19 mouse cellular contexts compared by ENCODE assay signal in genomic region chr13:94188200-94189086, GRCm38 (mm10).
DNase-seq lines count a peak whose midpoint lies in the region; ATAC-seq and TF ChIP-seq lines count a peak whose summit lies in the region.
"Had no signal": no experiment of that assay in that cellular context is flagged by ENCODE, and none has a peak within 500 bp of the region (broad histone marks: within the 10 kb centered on the region; RNA-seq: fewer than 3 reads in every experiment).

No protein-coding gene starts in this region.

- no peak; the same call in 1 of the 2 replicates for ATAC-seq in forebrain, embryonic 16.5 days
- 0 out of 2 replicates have a peak, but pooled peaks have one; percentile 24 for ATAC-seq in hindbrain, embryonic 16.5 days
- peak; percentile 71 for ATAC-seq in midbrain, embryonic 13.5 days
- ATAC-seq: activated CD4-positive, CD25-positive, alpha-beta regulatory T cell, adult 4 months; liver, postnatal 0 days had no signal

- peak; percentile 52 for DNase-seq in forebrain, embryonic 10.5 days (ENCODE audit: extremely low spot score, low spot score)
- peak; percentile 75 for DNase-seq in brain, embryonic 14.5 days (ENCODE audit: low read depth)
- DNase-seq in lung, postnatal 36 days: no peak
- no peak for DNase-seq in cerebellum, adult 11 months
- DNase-seq in B cell, adult 2 months: no peak
- DNase-seq: cerebellum, adult 8-10 months; gastrocnemius, postnatal 14 days; kidney, adult 18-20 months; kidney, postnatal 36 days; layer of hippocampus, postnatal 36 days; liver, postnatal 0 days; right cerebral cortex, postnatal 14 days; thymus, postnatal 36 days had no signal

- H3K27ac ChIP-seq in forebrain, embryonic 10.5 days: peak overlapping the region; percentile 66
- H3K27ac ChIP-seq in forebrain, embryonic 16.5 days (ENCODE audit: low read length): no peak overlapping the region
- peak overlapping the region; percentile 16; the same call in 1 of the 2 replicates for H3K27ac ChIP-seq in hindbrain, embryonic 16.5 days (ENCODE audit: low read depth, low read length)
- H3K27ac ChIP-seq in midbrain, embryonic 13.5 days: peak overlapping the region; percentile 25; the same call in 1 of the 2 replicates
- H3K27ac ChIP-seq: embryonic facial prominence, embryonic 15.5 days; heart, embryonic 10.5 days had no signal

- WGBS in forebrain, embryonic 10.5 days: 14% methylated on average over 10 of the region's 10 CpGs
- WGBS in forebrain, embryonic 16.5 days: 14% methylated on average over 10 of the region's 10 CpGs
- 35% methylated on average over 10 of the region's 10 CpGs for WGBS in hindbrain, embryonic 16.5 days
- WGBS in midbrain, embryonic 13.5 days: 10% methylated on average over 10 of the region's 10 CpGs

- H3K4me2 ChIP-seq in forebrain, embryonic 16.5 days (ENCODE audit: low read length): no peak overlapping the region
- H3K4me2 ChIP-seq in hindbrain, embryonic 16.5 days (ENCODE audit: low read length): no peak overlapping the region
- H3K4me2 ChIP-seq in midbrain, embryonic 13.5 days (replicated peaks): no peak overlapping the region
- H3K4me2 ChIP-seq: embryonic facial prominence, embryonic 15.5 days had no signal

- peaks cover 69% of the 10 kb centered on the region for H3K27me3 ChIP-seq in forebrain, embryonic 10.5 days (ENCODE audit: poor library complexity, severe bottlenecking)
- no peaks in the 10 kb centered on the region for H3K27me3 ChIP-seq in forebrain, embryonic 16.5 days (replicated peaks; ENCODE audit: control insufficient read depth, insufficient read depth, low read length)
- no peaks in the 10 kb centered on the region for H3K27me3 ChIP-seq in hindbrain, embryonic 16.5 days (replicated peaks; ENCODE audit: control insufficient read depth, insufficient read depth, low read length)
- H3K27me3 ChIP-seq in midbrain, embryonic 13.5 days: no peaks in the 10 kb centered on the region
- H3K27me3 ChIP-seq: embryonic facial prominence, embryonic 15.5 days had no signal

- no peak overlapping the region for H3K4me3 ChIP-seq in forebrain, embryonic 10.5 days
- no peak overlapping the region for H3K4me3 ChIP-seq in forebrain, embryonic 16.5 days (replicated peaks; ENCODE audit: low read length)
- H3K4me3 ChIP-seq in hindbrain, embryonic 16.5 days (ENCODE audit: low read length): no peak overlapping the region
- H3K4me3 ChIP-seq in midbrain, embryonic 13.5 days (replicated peaks): no peak overlapping the region
- H3K4me3 ChIP-seq: embryonic facial prominence, embryonic 15.5 days; heart, embryonic 10.5 days had no signal

- H3K9me3 ChIP-seq in forebrain, embryonic 10.5 days: no peaks in the 10 kb centered on the region
- no peaks in the 10 kb centered on the region for H3K9me3 ChIP-seq in forebrain, embryonic 16.5 days (ENCODE audit: control insufficient read depth, low read length)
- no peaks in the 10 kb centered on the region for H3K9me3 ChIP-seq in hindbrain, embryonic 16.5 days (ENCODE audit: control insufficient read depth, low read length)
- H3K9me3 ChIP-seq in midbrain, embryonic 13.5 days: no peaks in the 10 kb centered on the region
- H3K9me3 ChIP-seq: embryonic facial prominence, embryonic 15.5 days; heart, embryonic 10.5 days had no signal

- TF ChIP-seq CTCF in brain, embryonic 14.5 days (IDR thresholded peaks at IDR 0.05; ENCODE audit: borderline replicate concordance, extremely low read depth, insufficient read depth, insufficient read length): no peak

- no peak overlapping the region for H3K9ac ChIP-seq in forebrain, embryonic 16.5 days (replicated peaks; ENCODE audit: low read depth, low read length)
- no peak overlapping the region for H3K9ac ChIP-seq in hindbrain, embryonic 16.5 days (ENCODE audit: low read depth, low read length)
- no peak overlapping the region for H3K9ac ChIP-seq in midbrain, embryonic 13.5 days (replicated peaks)
- H3K9ac ChIP-seq: embryonic facial prominence, embryonic 15.5 days; liver, postnatal 0 days had no signal

- no peak for TF ChIP-seq POLR2A in brain, embryonic 14.5 days (IDR thresholded peaks at IDR 0.05; ENCODE audit: borderline replicate concordance, extremely low read depth, insufficient read depth, insufficient read length, poor library complexity, severe bottlenecking)

- H3K36me3 ChIP-seq in forebrain, embryonic 10.5 days (replicated peaks): peaks cover 22% of the 10 kb centered on the region
- no peaks in the 10 kb centered on the region for H3K36me3 ChIP-seq in forebrain, embryonic 16.5 days (ENCODE audit: control insufficient read depth, insufficient read depth)
- H3K36me3 ChIP-seq in hindbrain, embryonic 16.5 days (ENCODE audit: control insufficient read depth, insufficient read depth, low read length): no peaks in the 10 kb centered on the region; the same call in 1 of the 2 replicates
- 0 out of 2 replicates have a peak, but pooled peaks cover 3% of the 10 kb centered on the region for H3K36me3 ChIP-seq in midbrain, embryonic 13.5 days

- H3K4me1 ChIP-seq in forebrain, embryonic 10.5 days: peaks cover 52% of the 10 kb centered on the region
- peaks cover 16% of the 10 kb centered on the region for H3K4me1 ChIP-seq in forebrain, embryonic 16.5 days (replicated peaks; ENCODE audit: control insufficient read depth, insufficient read depth, low read length)
- peaks cover 4% of the 10 kb centered on the region for H3K4me1 ChIP-seq in hindbrain, embryonic 16.5 days (ENCODE audit: control insufficient read depth, insufficient read depth, low read depth, low read length)
- H3K4me1 ChIP-seq in midbrain, embryonic 13.5 days (replicated peaks): peaks cover 23% of the 10 kb centered on the region

Comparison
In these comparisons a context has a peak if more than half of its experiments do, and no peak if none do; other contexts are left out.
1. DNase-seq: peak in forebrain, embryonic 10.5 days (single experiment) and brain, embryonic 14.5 days (single experiment); none in lung, postnatal 36 days (single experiment), cerebellum, adult 11 months (single experiment) and B cell, adult 2 months (0 of 2).